Mouse (Mus musculus) liver, embryonic 14.5 days (tissue): ENCODE data around the gene St6galnac3. TPM values are rescaled to one million over a fixed set of nuclear protein-coding genes. Genes with fewer than 3 reads are reported as not detected.

Source experiments
- ATAC-seq: fragments of 200-750 bp; cut with Nextera tagmentation; 2 replicates; pipeline ENCODE4 v1.8.0; 2017; ENCODE audit warnings: moderate number of reproducible peaks, mild to moderate bottlenecking, moderate library complexity; ENCODE audit not compliant: insufficient read depth
- DNase-seq, 3 experiments: peaks; one replicate each; pipeline ENCODE4 v3.0.0-alpha.2; 2012 to 2013; ENCODE audit warnings: low read depth in 3 of 3, low spot score in 3 of 3
- H3K27ac ChIP-seq: fragments of 300-500 bp; sonication (generic); 2 replicates; pipeline ENCODE4 v1.5.1; 2014; ENCODE audit warnings: moderate library complexity, mild to moderate bottlenecking, control low read depth, inconsistent platforms
- H3K27me3 ChIP-seq: fragments of 300-500 bp; sonication (generic); 2 replicates; pipeline ENCODE4 v1.6.1; 2014; ENCODE audit warnings: mild to moderate bottlenecking, low read length, moderate library complexity; ENCODE audit not compliant: control insufficient read depth, insufficient read depth
- H3K36me3 ChIP-seq: fragments of 300-500 bp; sonication (generic); replicated peaks from 2 replicates; pipeline ENCODE4 v1.6.1; 2014; ENCODE audit warnings: low read depth; ENCODE audit not compliant: control insufficient read depth, insufficient read depth
- H3K4me1 ChIP-seq, 2 experiments: fragments of 200-500 bp in 1 of 2; fragments of 300-500 bp in 1 of 2; sonication (generic) in 1 of 2; replicated peaks; 2 replicates each; pipeline ENCODE4 v1.6.1; 2012 to 2014; ENCODE audit warnings: antibody characterized with exemption in 1 of 2, inconsistent platforms in 1 of 2, low read length in 1 of 2; ENCODE audit not compliant: control insufficient read depth in 2 of 2, insufficient read depth in 2 of 2
- H3K4me2 ChIP-seq: fragments of 300-500 bp; sonication (generic); 2 replicates; pipeline ENCODE4 v1.6.1; 2014; ENCODE audit warnings: low read depth, mild to moderate bottlenecking, control low read depth, moderate library complexity
- H3K4me3 ChIP-seq, 2 experiments: fragments of 200-500 bp in 1 of 2; fragments of 300-500 bp in 1 of 2; sonication (generic) in 1 of 2; 2 replicates each; pipeline ENCODE4 v1.5.1; 2012 to 2014; ENCODE audit warnings: low read depth in 2 of 2, low read length in 2 of 2, mild to moderate bottlenecking in 2 of 2, control low read depth in 1 of 2, inconsistent platforms in 1 of 2, moderate library complexity in 1 of 2; ENCODE audit not compliant: insufficient read depth in 1 of 2
- H3K9ac ChIP-seq: fragments of 300-500 bp; sonication (generic); replicated peaks from 2 replicates; pipeline ENCODE4 v1.6.1; 2014; ENCODE audit warnings: mild to moderate bottlenecking, control low read depth, moderate library complexity
- H3K9me3 ChIP-seq: fragments of 300-500 bp; sonication (generic); 2 replicates; pipeline ENCODE4 v1.6.1; 2016; ENCODE audit warnings: low read length, mixed read lengths; ENCODE audit not compliant: control insufficient read depth
- CTCF ChIP-seq: IDR thresholded peaks from 2 replicates; pipeline ENCODE4 v1.5.1; 2016; ENCODE audit warnings: antibody characterized with exemption, low read depth, control low read depth
- EP300 ChIP-seq: IDR thresholded peaks from 2 replicates; pipeline ENCODE4 v1.6.1; 2016; ENCODE audit warnings: antibody characterized with exemption, low read depth
- WGBS: fragments of 180-500 bp; shearing (Covaris S2); extraction: QIAGEN DNeasy Blood & Tissue Kit; methylation state at CpG from one replicate; pipeline ENCODE4 v1.1.7; 2014; ENCODE audit not compliant: insufficient replicate concordance; 5-methylcytosine and 5-hydroxymethylcytosine counted together
- polyA plus RNA-seq, 2 experiments: library from polyadenylated mRNA; depleted of rRNA in 1 of 2; stranded (reverse) in 1 of 2; unstranded in 1 of 2; fragments of >200 nt; fragmentation: Nextera tagmentation in 1 of 2; extraction: Ambion mirVana in 1 of 2; gene quantifications; 2 replicates each; pipeline versions ENCODE4 v1.2.1 to v1.2.3; 2012 to 2014

Gene St6galnac3
- polyA plus RNA-seq, 2 experiments, result 2.9 to 5.7 TPM

DNA sequence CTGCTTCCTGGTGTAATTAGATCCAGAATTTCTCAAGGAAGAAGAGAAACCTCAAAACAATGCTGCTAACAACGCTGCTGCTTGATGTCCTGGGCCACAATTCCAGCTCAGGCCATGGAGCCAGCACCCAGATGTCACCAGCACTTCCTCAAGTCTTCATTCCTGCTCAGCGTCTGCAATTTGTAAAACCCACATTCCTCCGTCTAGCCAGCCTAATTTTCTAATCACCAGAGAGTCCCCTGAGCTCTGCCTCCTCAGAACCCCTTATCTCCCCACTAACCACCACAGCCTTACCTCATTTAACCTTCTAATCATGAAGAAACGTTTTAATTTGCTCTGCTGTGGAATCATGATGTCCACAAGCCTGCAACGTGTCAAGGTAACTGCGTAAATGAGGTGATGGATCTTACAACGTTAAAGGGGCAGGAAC is 213.8 kb downstream of the St6galnac3 start:
- no peaks in the 10 kb centered on the region for H3K36me3 ChIP-seq
- no peak for ATAC-seq
- 15% methylated on average over 7 of the region's 7 CpGs for WGBS
- no peak overlapping the region for H3K4me3 ChIP-seq
- peaks cover 0 to 4% of the 10 kb centered on the region in 2 experiments; a peak in 2 of 4 replicates for H3K4me1 ChIP-seq
- H3K9ac ChIP-seq, result no peak overlapping the region
- no peak overlapping the region for H3K4me2 ChIP-seq
- no peaks in the 10 kb centered on the region for H3K27me3 ChIP-seq
- TF ChIP-seq CTCF (no peak), EP300 (no peak)
- no peak overlapping the region for H3K27ac ChIP-seq
- H3K9me3 ChIP-seq, result no peaks in the 10 kb centered on the region
- DNase-seq, result no peak

GRCm38 (mm10) chr3:153510048-153510630 is 214.8 kb downstream of the St6galnac3 start:
- 75% methylated on average over 9 of the region's 9 CpGs for WGBS
- Histone ChIP-seq H3K4me2 (no peak overlapping the region), H3K4me3 (no peak overlapping the region), H3K27ac (no peak overlapping the region), H3K36me3 (no peaks in the 10 kb centered on the region), H3K27me3 (no peaks in the 10 kb centered on the region), H3K9ac (no peak overlapping the region), H3K4me1 (peaks cover 0 to 4% of the 10 kb centered on the region in 2 experiments; a peak in 2 of 4 replicates), H3K9me3 (no peaks in the 10 kb centered on the region)
- ATAC-seq (no peak), DNase-seq (no peak)
- TF ChIP-seq CTCF, result no peak
- TF ChIP-seq EP300, result no peak

GRCm38 (mm10) chr3:153509643-153510042 is 215.3 kb downstream of the St6galnac3 start:
- TF ChIP-seq EP300, result no peak
- DNase-seq (no peak), ATAC-seq (no peak)
- Histone ChIP-seq H3K4me3 (no peak overlapping the region), H3K27me3 (no peaks in the 10 kb centered on the region), H3K27ac (no peak overlapping the region), H3K4me2 (no peak overlapping the region), H3K36me3 (no peaks in the 10 kb centered on the region), H3K4me1 (peaks cover 0 to 4% of the 10 kb centered on the region in 2 experiments; a peak in 2 of 4 replicates), H3K9ac (no peak overlapping the region), H3K9me3 (no peaks in the 10 kb centered on the region)
- WGBS, result 54% methylated on average over 4 of the region's 4 CpGs

- ATAC-seq (no peak), DNase-seq (no peak)
- H3K9ac ChIP-seq, result no peak overlapping the region
- H3K9me3 ChIP-seq, result no peaks in the 10 kb centered on the region
- H3K4me1 ChIP-seq, result peaks cover 0 to 4% of the 10 kb centered on the region in 2 experiments; a peak in 2 of 4 replicates
- no peak overlapping the region for H3K4me3 ChIP-seq
- WGBS, result 79% methylated on average over 3 of the region's 3 CpGs
- no peak overlapping the region for H3K4me2 ChIP-seq
- TF ChIP-seq EP300 (no peak), CTCF (no peak)
- H3K36me3 ChIP-seq, result no peaks in the 10 kb centered on the region
- no peaks in the 10 kb centered on the region for H3K27me3 ChIP-seq
- H3K27ac ChIP-seq, result no peak overlapping the region
Measured at GRCm38 (mm10) chr3:153509029-153509428, 215.9 kb downstream of the St6galnac3 start.

- H3K36me3 ChIP-seq, result no peaks in the 10 kb centered on the region
- no peak overlapping the region for H3K27ac ChIP-seq
- H3K4me1 ChIP-seq, result peaks cover 0 to 4% of the 10 kb centered on the region in 2 experiments; a peak in 2 of 4 replicates
- TF ChIP-seq CTCF (no peak), EP300 (no peak)
- H3K9me3 ChIP-seq, result no peaks in the 10 kb centered on the region
- no peaks in the 10 kb centered on the region for H3K27me3 ChIP-seq
- WGBS, result 69% methylated on average over 2 of the region's 2 CpGs
- DNase-seq (no peak), ATAC-seq (no peak)
- no peak overlapping the region for H3K9ac ChIP-seq
- H3K4me2 ChIP-seq, result no peak overlapping the region
- no peak overlapping the region for H3K4me3 ChIP-seq
Measured at GRCm38 (mm10) chr3:153508592-153508991, 216.4 kb downstream of the St6galnac3 start.
